Mouse (Mus musculus): ENCODE results near the gene Eno3. TPM values are rescaled to one million over a fixed set of nuclear protein-coding genes. Genes with fewer than 3 reads are reported as not detected.

Gene Eno3
- polyA plus RNA-seq, 1 experiment from 2014 or later: 468 TPM

Small RNA genes within 50 kb of the gene (microRNA-seq; reads per million reads assigned to microRNA genes)
- gene Mir6925: not detected

Other genes with a start within 250 kb of the Eno3 start
- 17.8 and 17.9 TPM in 2 replicates for gene Pelp1, start 247.2 kb upstream of the Eno3 start, polyA plus RNA-seq (2014; fragmentation: Nextera tagmentation; extraction: Ambion mirVana)
- 5.4 and 8.6 TPM in 2 replicates for gene Arrb2, start 224.6 kb upstream of the Eno3 start, polyA plus RNA-seq (2014; fragmentation: Nextera tagmentation; extraction: Ambion mirVana)
- gene Med11, start 205.3 kb upstream of the Eno3 start, polyA plus RNA-seq (2014; fragmentation: Nextera tagmentation; extraction: Ambion mirVana): 25.1 and 26.8 TPM in 2 replicates
- 0.95 and 2.0 TPM in 2 replicates for gene Zmynd15, start 197.8 kb upstream of the Eno3 start, polyA plus RNA-seq (2014; fragmentation: Nextera tagmentation; extraction: Ambion mirVana)
- gene Cxcl16, start 197.2 kb upstream of the Eno3 start, polyA plus RNA-seq (2014; fragmentation: Nextera tagmentation; extraction: Ambion mirVana): 9.4 and 10.3 TPM in 2 replicates
- gene Tm4sf5, start 152.0 kb upstream of the Eno3 start, polyA plus RNA-seq (2014; fragmentation: Nextera tagmentation; extraction: Ambion mirVana): 8.7 and 10.5 TPM in 2 replicates
- 0.32 and 0.43 TPM in 2 replicates for gene Vmo1, start 142.6 kb upstream of the Eno3 start, polyA plus RNA-seq (2014; fragmentation: Nextera tagmentation; extraction: Ambion mirVana)
- 0.27 and 0.49 TPM in 2 replicates for gene Gltpd2, start 138.0 kb upstream of the Eno3 start, polyA plus RNA-seq (2014; fragmentation: Nextera tagmentation; extraction: Ambion mirVana)
- 625 and 657 TPM in 2 replicates for gene Psmb6, start 131.8 kb upstream of the Eno3 start, polyA plus RNA-seq (2014; fragmentation: Nextera tagmentation; extraction: Ambion mirVana)
- gene Gm40193, start 124.3 kb upstream of the Eno3 start, polyA plus RNA-seq (2014; fragmentation: Nextera tagmentation; extraction: Ambion mirVana): not detected in 2 replicates
- gene Pld2, start 117.1 kb upstream of the Eno3 start, polyA plus RNA-seq (2014; fragmentation: Nextera tagmentation; extraction: Ambion mirVana): 11.1 and 11.7 TPM in 2 replicates
- gene Mink1, start 94.3 kb upstream of the Eno3 start, polyA plus RNA-seq (2014; fragmentation: Nextera tagmentation; extraction: Ambion mirVana): 12.7 and 13.2 TPM in 2 replicates
- gene 4930544D05Rik, start 41.4 kb upstream of the Eno3 start, polyA plus RNA-seq (2014; fragmentation: Nextera tagmentation; extraction: Ambion mirVana): not detected in 2 replicates
- not detected in 2 replicates for gene Chrne, start 38.0 kb upstream of the Eno3 start, polyA plus RNA-seq (2014; fragmentation: Nextera tagmentation; extraction: Ambion mirVana)
- gene Gp1ba, start 18.1 kb upstream of the Eno3 start, polyA plus RNA-seq (2014; fragmentation: Nextera tagmentation; extraction: Ambion mirVana): 0.74 and 1.2 TPM in 2 replicates
- gene Rnf167, start 10.0 kb upstream of the Eno3 start, polyA plus RNA-seq (2014; fragmentation: Nextera tagmentation; extraction: Ambion mirVana): 73.2 and 75.9 TPM in 2 replicates
- 290 and 303 TPM in 2 replicates for gene Slc25a11, start 9.7 kb upstream of the Eno3 start, polyA plus RNA-seq (2014; fragmentation: Nextera tagmentation; extraction: Ambion mirVana)
- 1,353 and 1,384 TPM in 2 replicates for gene Pfn1, start 2.6 kb upstream of the Eno3 start, polyA plus RNA-seq (2014; fragmentation: Nextera tagmentation; extraction: Ambion mirVana)
- gene Spag7, start 12.2 kb downstream of the Eno3 start, polyA plus RNA-seq (2014; fragmentation: Nextera tagmentation; extraction: Ambion mirVana): 177 TPM in 2 replicates
- 13.7 and 13.8 TPM in 2 replicates for gene Camta2, start 30.9 kb downstream of the Eno3 start, polyA plus RNA-seq (2014; fragmentation: Nextera tagmentation; extraction: Ambion mirVana)
- 2.1 and 2.7 TPM in 2 replicates for gene Inca1, start 43.0 kb downstream of the Eno3 start, polyA plus RNA-seq (2014; fragmentation: Nextera tagmentation; extraction: Ambion mirVana)
- gene Kif1c, start 43.3 kb downstream of the Eno3 start, polyA plus RNA-seq (2014; fragmentation: Nextera tagmentation; extraction: Ambion mirVana): 13.9 and 18.9 TPM in 2 replicates
- 9.3 and 9.9 TPM in 2 replicates for gene Zfp3, start 107.0 kb downstream of the Eno3 start, polyA plus RNA-seq (2014; fragmentation: Nextera tagmentation; extraction: Ambion mirVana)
- 0.50 and 0.62 TPM in 2 replicates for gene Scimp, start 155.4 kb downstream of the Eno3 start, polyA plus RNA-seq (2014; fragmentation: Nextera tagmentation; extraction: Ambion mirVana)
- gene Rabep1, start 187.6 kb downstream of the Eno3 start, polyA plus RNA-seq (2014; fragmentation: Nextera tagmentation; extraction: Ambion mirVana): 27.6 and 27.7 TPM in 2 replicates